Comparison of ENCODE assay signal across 19 mouse cellular contexts in the genomic region with DNA sequence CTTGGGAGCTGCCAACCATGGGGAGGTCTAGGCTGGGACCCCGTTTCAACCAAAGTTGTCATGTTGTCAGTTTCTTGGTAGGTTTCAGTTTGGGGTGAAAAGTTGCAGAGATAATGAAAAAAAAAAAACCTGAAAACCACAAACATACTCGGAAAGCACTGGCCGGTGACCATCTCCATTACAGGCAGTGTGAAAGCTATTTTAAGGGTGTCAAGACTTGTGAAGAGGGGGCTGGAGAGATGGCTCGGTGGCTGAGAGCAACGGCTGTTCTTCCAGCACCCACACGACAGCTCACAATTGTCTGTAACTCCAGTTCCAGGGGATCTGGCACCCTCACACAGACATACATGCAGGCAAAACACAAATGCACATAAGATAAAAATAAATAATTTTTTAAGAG. TPM values are rescaled to one million over a fixed set of nuclear protein-coding genes. Genes with fewer than 3 reads are reported as not detected.
A peak's percentile ranks its signal among the peaks of the same experiment; 100 is the strongest.
DNase-seq lines count a peak whose midpoint lies in the region; TF ChIP-seq lines count a peak whose summit lies in the region.
"Had no signal": no experiment of that assay in that cellular context is flagged by ENCODE, and none has a peak within 500 bp of the region (broad histone marks: within the 10 kb centered on the region; RNA-seq: fewer than 3 reads in every experiment).

No protein-coding gene starts in this region.

- H3K4me3 ChIP-seq in heart, adult 2 months = no peak overlapping the region
- H3K4me3 ChIP-seq in left cerebral cortex, adult 2 months = no peak overlapping the region
- H3K4me3 ChIP-seq: hindbrain, embryonic 12.5 days; limb, embryonic 10.5 days; liver, embryonic 12.5 days; midbrain, embryonic 15.5 days; myocyte had no signal

- 41% methylated on average over 6 of the region's 6 CpGs for WGBS in heart, adult 2 months

- no peaks in the 10 kb centered on the region for H3K4me1 ChIP-seq in heart, adult 2 months (ENCODE audit: control insufficient read depth, insufficient read depth, low read length)
- H3K4me1 ChIP-seq: midbrain, embryonic 15.5 days had no signal

- H3K27me3 ChIP-seq in heart, adult 2 months (ENCODE audit: control insufficient read depth, insufficient read depth, low read length) = no peaks in the 10 kb centered on the region
- H3K27me3 ChIP-seq: hindbrain, embryonic 12.5 days; liver, embryonic 12.5 days; midbrain, embryonic 15.5 days had no signal

- no peak for TF ChIP-seq EP300 in heart, adult 2 months (IDR thresholded peaks at IDR 0.05; ENCODE audit: insufficient read depth, low read depth, low read length)

- no peak overlapping the region for H3K9ac ChIP-seq in heart, adult 2 months (ENCODE audit: low read depth, low read length)
- H3K9ac ChIP-seq: hindbrain, embryonic 12.5 days; liver, embryonic 12.5 days; midbrain, embryonic 15.5 days had no signal

- H3K36me3 ChIP-seq in heart, adult 2 months (ENCODE audit: control insufficient read depth, insufficient read depth, low read length) = no peaks in the 10 kb centered on the region
- H3K36me3 ChIP-seq: hindbrain, embryonic 12.5 days; limb, embryonic 10.5 days; liver, embryonic 12.5 days; midbrain, embryonic 15.5 days had no signal

- TF ChIP-seq CTCF in heart, adult 2 months (IDR thresholded peaks at IDR 0.05) = no peak
- no peak for TF ChIP-seq CTCF in left cerebral cortex, adult 2 months (IDR thresholded peaks at IDR 0.05)

- TF ChIP-seq POLR2A in heart, adult 2 months (IDR thresholded peaks at IDR 0.05; ENCODE audit: insufficient read depth, low read depth, low read length) = no peak

- intact Hi-C loops in heart, adult 2 months (cut with DNase I) = no loop called here
- intact Hi-C loops in heart, postnatal 36 days (cut with DNase I) = no loop called here
- intact Hi-C loops in left cerebral cortex, adult 2 months (cut with DNase I) = no loop called here
- intact Hi-C loops in left cerebral cortex, postnatal 25 days (cut with DNase I) = no loop called here

- peak overlapping the region; percentile 48; the same call in 1 of the 2 replicates for H3K27ac ChIP-seq in heart, adult 2 months
- H3K27ac ChIP-seq in left cerebral cortex, adult 2 months = no peak overlapping the region
- H3K27ac ChIP-seq: hindbrain, embryonic 12.5 days; limb, embryonic 10.5 days; liver, embryonic 12.5 days; midbrain, embryonic 15.5 days had no signal

- no peak for DNase-seq in heart, adult 2 months
- DNase-seq in heart, postnatal 36 days = no peak
- DNase-seq in left cerebral cortex, adult 11 months (ENCODE audit: low spot score) = peak; percentile 15
- DNase-seq in left cerebral cortex, adult 2 months (ENCODE audit: extremely low spot score in 1 of 2, low spot score in 2 of 2) = no peak
- peak; percentile 66 for DNase-seq in brain, adult 2 months (ENCODE audit: low read depth, low spot score)
- peak; percentile 14 to 81 for DNase-seq in left cerebral cortex, postnatal 25 days (ENCODE audit: low spot score in 2 of 2)
- no peak for DNase-seq in ovary, postnatal 10 days (ENCODE audit: low spot score)
- DNase-seq: cerebellum, adult 8-10 months; heart, adult 18-20 months; kidney, adult 18-20 months; kidney, postnatal 25 days; lung, adult 2 months; thymus, postnatal 14 days had no signal

- no peaks in the 10 kb centered on the region for H3K79me2 ChIP-seq in heart, adult 2 months (replicated peaks; ENCODE audit: control insufficient read depth, insufficient read depth, low read length)

RNA-seq across cellular contexts. Expression of gene Mreg, which starts 35.9 kb away (rescaled TPM):
- total RNA-seq in heart, adult 2 months (2021) = 10 to 100 TPM; 31.1 to 34.8 TPM
- polyA plus RNA-seq in heart, adult 2 months (2012; rRNA removed) = 14.9 and 18.3 TPM in 2 replicates
- 10 to 100 TPM; 34.5 to 35.5 TPM for total RNA-seq in heart, postnatal 36 days (2021)
- 1 to 10 TPM; 4.1 to 4.9 TPM for total RNA-seq in left cerebral cortex, adult 2 months (2021)
- 1 to 10 TPM; 3.5 to 4.6 TPM for total RNA-seq in left cerebral cortex, postnatal 25 days (2021)
- total RNA-seq: megakaryocyte-erythroid progenitor cell, adult 5-6 weeks had no signal

Comparison
In these comparisons a context has a peak if more than half of its experiments do, and no peak if none do; other contexts are left out.
1. DNase-seq: peak in left cerebral cortex, adult 11 months (single experiment), brain, adult 2 months (single experiment) and left cerebral cortex, postnatal 25 days (2 of 2); none in heart, adult 2 months (0 of 2), heart, postnatal 36 days (0 of 2), left cerebral cortex, adult 2 months (0 of 2) and ovary, postnatal 10 days (single experiment).
2. RNA of gene Mreg, which starts 35.9 kb away (total RNA-seq): 34.5 to 35.5 TPM in heart, postnatal 36 days and 31.1 to 34.8 TPM in heart, adult 2 months; 4.1 to 4.9 TPM in left cerebral cortex, adult 2 months and 3.5 to 4.6 TPM in left cerebral cortex, postnatal 25 days; every median in the first group is over 4 times any median in the second.